Mouse (Mus musculus) CH12.LX (cell line): ENCODE data around the gene 6330403K07Rik.

Source experiments
- CTCF ChIP-seq, 2 experiments: IDR thresholded peaks in 1 of 2; conservative IDR thresholded peaks in 1 of 2; 2 replicates each; pipeline ENCODE4 v1.5.1; 2011 to 2012; ENCODE audit warnings: low read depth in 2 of 2, low read length in 2 of 2, improper control_type of control experiment in 1 of 2, inconsistent platforms in 1 of 2, mild to moderate bottlenecking in 1 of 2, moderate library complexity in 1 of 2
- E2F4 ChIP-seq: IDR thresholded peaks from 2 replicates; pipeline ENCODE4 v1.6.1; 2011; ENCODE audit warnings: low read depth, low read length, improper control_type of control experiment; ENCODE audit not compliant: insufficient replicate concordance
- EP300 ChIP-seq: IDR thresholded peaks from 2 replicates; pipeline ENCODE4 v1.6.1; 2011; ENCODE audit warnings: low read length, improper control_type of control experiment
- GABPA ChIP-seq: IDR thresholded peaks from 2 replicates; pipeline ENCODE4 v1.6.1; 2012; ENCODE audit warnings: low read depth, low read length, improper control_type of control experiment, inconsistent platforms; ENCODE audit not compliant: insufficient replicate concordance
- HCFC1 ChIP-seq: IDR thresholded peaks from 2 replicates; pipeline ENCODE4 v1.6.1; 2012; ENCODE audit warnings: low read depth, mild to moderate bottlenecking, inconsistent platforms, low read length, improper control_type of control experiment
- KAT2A ChIP-seq: IDR thresholded peaks from 2 replicates; pipeline ENCODE4 v1.6.1; 2012; ENCODE audit warnings: low read length, improper control_type of control experiment, inconsistent platforms; ENCODE audit not compliant: insufficient replicate concordance
- MAX ChIP-seq: IDR thresholded peaks from 2 replicates; pipeline ENCODE4 v1.6.1; 2011; ENCODE audit warnings: low read length, improper control_type of control experiment
- POLR2A ChIP-seq: IDR thresholded peaks from 2 replicates; pipeline ENCODE4 v1.6.1; 2011; ENCODE audit warnings: low read depth, mild to moderate bottlenecking, improper control_type of control experiment, low read length
- POLR2AphosphoS2 ChIP-seq: IDR thresholded peaks from 2 replicates; pipeline ENCODE4 v1.6.1; 2011; ENCODE audit warnings: low read depth, low read length, improper control_type of control experiment
- USF1 ChIP-seq: IDR thresholded peaks from 2 replicates; pipeline ENCODE4 v1.6.1; 2014; ENCODE audit warnings: low read depth, mild to moderate bottlenecking, inconsistent platforms, low read length, improper control_type of control experiment
- ZKSCAN1 ChIP-seq: IDR thresholded peaks from 2 replicates; pipeline ENCODE4 v1.6.1; 2012; ENCODE audit warnings: low read depth, inconsistent platforms, low read length, improper control_type of control experiment, borderline replicate concordance

GRCm38 (mm10) chr11:71032491-71033162 lies 686 bp downstream of the 6330403K07Rik start:
- TF ChIP-seq POLR2A = no peak
- no peak for TF ChIP-seq GABPA
- no peak for TF ChIP-seq CTCF (conservative IDR thresholded peaks at IDR 0.05 in 1 of 2, IDR thresholded peaks at IDR 0.05 in 1 of 2; ENCODE audit: low read depth in 2 of 2, low read length in 2 of 2)
- no peak for TF ChIP-seq E2F4
- TF ChIP-seq ZKSCAN1 = no peak
- TF ChIP-seq USF1 = no peak
- no peak for TF ChIP-seq POLR2AphosphoS2
- TF ChIP-seq HCFC1 = no peak
- TF ChIP-seq EP300 = no peak
- TF ChIP-seq MAX = no peak
- TF ChIP-seq KAT2A = no peak
